Mouse (Mus musculus): ENCODE results near the gene Rap1gap2. TPM values are rescaled to one million over a fixed set of nuclear protein-coding genes. Genes with fewer than 3 reads are reported as not detected.

Rap1gap2 gene
- polyA plus RNA-seq, 1 experiment from 2014 or later, result 9.9 TPM

DNA sequence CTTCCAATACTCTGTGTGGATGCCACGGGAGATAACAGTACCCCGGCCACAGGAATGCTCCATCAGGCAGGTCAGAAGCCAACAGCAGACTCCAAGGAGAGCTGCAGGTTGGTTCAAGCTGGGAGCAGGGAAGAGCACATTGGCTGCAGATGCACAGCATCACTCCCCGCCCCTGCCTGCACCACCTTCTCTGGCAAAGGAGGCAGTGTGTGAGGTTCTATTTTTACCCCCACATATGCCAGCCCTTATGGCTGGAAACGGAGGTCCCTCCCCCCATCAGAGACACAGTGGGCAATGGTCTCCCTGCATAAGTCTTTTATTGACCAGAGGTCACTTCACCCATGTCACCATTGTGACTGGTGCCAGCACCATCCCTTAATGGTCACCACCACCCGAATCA lies 42.3 kb downstream of the Rap1gap2 start:
- H3K9ac ChIP-seq (replicated peaks; ENCODE audit: low read depth, low read length), result no peak overlapping the region
- 88% methylated on average over 5 of the region's 5 CpGs for WGBS
- H3K27me3 ChIP-seq (ENCODE audit: control insufficient read depth, insufficient read depth, low read length), result no peaks in the 10 kb centered on the region
- no peak for ATAC-seq (ENCODE audit: low read depth)
- H3K27ac ChIP-seq (ENCODE audit: low read depth, low read length), result no peak overlapping the region
- no peak overlapping the region for H3K4me3 ChIP-seq (ENCODE audit: low read depth, low read length)
- no peaks in the 10 kb centered on the region for H3K36me3 ChIP-seq (ENCODE audit: control insufficient read depth, insufficient read depth, low read length)
- no peaks in the 10 kb centered on the region for H3K4me1 ChIP-seq (ENCODE audit: control insufficient read depth, insufficient read depth, low read length)
- H3K9me3 ChIP-seq (ENCODE audit: control insufficient read depth, low read length), result no peaks in the 10 kb centered on the region
- H3K4me2 ChIP-seq (ENCODE audit: low read depth, low read length), result no peak overlapping the region

DNA sequence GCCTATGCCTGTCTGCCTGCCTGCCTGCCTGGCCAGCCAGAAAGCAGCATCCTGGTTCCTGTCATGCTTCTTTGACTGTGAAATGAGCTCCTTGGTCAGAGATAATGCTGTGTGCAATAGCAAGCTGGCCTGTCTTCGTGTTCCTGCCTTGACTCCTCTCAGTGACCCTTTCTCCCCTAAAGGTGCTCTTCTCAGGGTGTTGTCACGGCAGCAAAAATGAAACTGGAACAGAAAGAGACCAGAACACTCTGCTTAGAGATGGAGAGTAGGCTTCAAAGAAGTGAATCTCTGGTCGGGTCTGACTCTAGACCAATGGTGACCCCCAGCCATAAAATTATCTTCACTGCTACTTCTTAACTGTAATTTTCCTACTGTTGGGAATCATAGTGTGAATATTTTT lies 42.7 kb downstream of the Rap1gap2 start:
- H3K9me3 ChIP-seq (ENCODE audit: control insufficient read depth, low read length), result no peaks in the 10 kb centered on the region
- no peaks in the 10 kb centered on the region for H3K36me3 ChIP-seq (ENCODE audit: control insufficient read depth, insufficient read depth, low read length)
- no peaks in the 10 kb centered on the region for H3K27me3 ChIP-seq (ENCODE audit: control insufficient read depth, insufficient read depth, low read length)
- 69% methylated on average over 3 of the region's 3 CpGs for WGBS
- no peak overlapping the region for H3K4me3 ChIP-seq (ENCODE audit: low read depth, low read length)
- H3K4me1 ChIP-seq (ENCODE audit: control insufficient read depth, insufficient read depth, low read length), result no peaks in the 10 kb centered on the region
- no peak for ATAC-seq (ENCODE audit: low read depth)
- H3K27ac ChIP-seq (ENCODE audit: low read depth, low read length), result no peak overlapping the region
- no peak overlapping the region for H3K4me2 ChIP-seq (ENCODE audit: low read depth, low read length)
- H3K9ac ChIP-seq (replicated peaks; ENCODE audit: low read depth, low read length), result no peak overlapping the region

- H3K27ac ChIP-seq (ENCODE audit: low read depth, low read length), result no peak overlapping the region
- no peaks in the 10 kb centered on the region for H3K4me1 ChIP-seq (ENCODE audit: control insufficient read depth, insufficient read depth, low read length)
- H3K27me3 ChIP-seq (ENCODE audit: control insufficient read depth, insufficient read depth, low read length), result no peaks in the 10 kb centered on the region
- no peak overlapping the region for H3K4me2 ChIP-seq (ENCODE audit: low read depth, low read length)
- no peak for ATAC-seq (ENCODE audit: low read depth)
- H3K9ac ChIP-seq (replicated peaks; ENCODE audit: low read depth, low read length), result no peak overlapping the region
- H3K36me3 ChIP-seq (ENCODE audit: control insufficient read depth, insufficient read depth, low read length), result no peaks in the 10 kb centered on the region
- H3K9me3 ChIP-seq (ENCODE audit: control insufficient read depth, low read length), result no peaks in the 10 kb centered on the region
- no peak overlapping the region for H3K4me3 ChIP-seq (ENCODE audit: low read depth, low read length)
- 84% methylated on average over 4 of the region's 4 CpGs for WGBS
Measured at GRCm38 (mm10) chr11:74566326-74566874, 44.3 kb downstream of the Rap1gap2 start.

DNA sequence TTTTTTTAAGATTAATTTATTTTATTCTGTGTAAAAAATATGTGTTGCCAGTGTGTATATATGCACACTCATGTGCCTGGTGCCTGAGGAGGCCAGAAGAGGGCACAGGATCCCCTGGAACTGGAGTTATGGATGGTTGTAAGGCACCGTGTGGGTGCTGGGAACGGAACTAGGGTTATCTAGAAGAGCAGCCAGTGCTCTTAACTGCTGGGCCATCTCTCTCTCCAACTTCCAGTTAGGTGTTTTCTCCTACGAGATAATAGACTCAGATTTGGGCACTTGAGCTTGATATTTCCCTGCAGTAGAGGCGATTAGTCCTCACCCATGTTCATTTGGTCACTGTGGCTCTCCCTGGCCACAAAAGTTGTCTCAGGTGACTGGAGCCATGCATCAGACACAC lies 49.3 kb downstream of the Rap1gap2 start:
- 91% methylated on average over 4 of the region's 4 CpGs for WGBS
- Histone ChIP-seq H3K27ac (ENCODE audit: low read depth, low read length) (no peak overlapping the region), H3K36me3 (ENCODE audit: control insufficient read depth, insufficient read depth, low read length) (no peaks in the 10 kb centered on the region), H3K4me3 (ENCODE audit: low read depth, low read length) (no peak overlapping the region), H3K9ac (replicated peaks; ENCODE audit: low read depth, low read length) (no peak overlapping the region), H3K4me2 (ENCODE audit: low read depth, low read length) (no peak overlapping the region), H3K27me3 (ENCODE audit: control insufficient read depth, insufficient read depth, low read length) (no peaks in the 10 kb centered on the region), H3K9me3 (ENCODE audit: control insufficient read depth, low read length) (no peaks in the 10 kb centered on the region), H3K4me1 (ENCODE audit: control insufficient read depth, insufficient read depth, low read length) (no peaks in the 10 kb centered on the region)
- ATAC-seq (ENCODE audit: low read depth), result no peak

DNA sequence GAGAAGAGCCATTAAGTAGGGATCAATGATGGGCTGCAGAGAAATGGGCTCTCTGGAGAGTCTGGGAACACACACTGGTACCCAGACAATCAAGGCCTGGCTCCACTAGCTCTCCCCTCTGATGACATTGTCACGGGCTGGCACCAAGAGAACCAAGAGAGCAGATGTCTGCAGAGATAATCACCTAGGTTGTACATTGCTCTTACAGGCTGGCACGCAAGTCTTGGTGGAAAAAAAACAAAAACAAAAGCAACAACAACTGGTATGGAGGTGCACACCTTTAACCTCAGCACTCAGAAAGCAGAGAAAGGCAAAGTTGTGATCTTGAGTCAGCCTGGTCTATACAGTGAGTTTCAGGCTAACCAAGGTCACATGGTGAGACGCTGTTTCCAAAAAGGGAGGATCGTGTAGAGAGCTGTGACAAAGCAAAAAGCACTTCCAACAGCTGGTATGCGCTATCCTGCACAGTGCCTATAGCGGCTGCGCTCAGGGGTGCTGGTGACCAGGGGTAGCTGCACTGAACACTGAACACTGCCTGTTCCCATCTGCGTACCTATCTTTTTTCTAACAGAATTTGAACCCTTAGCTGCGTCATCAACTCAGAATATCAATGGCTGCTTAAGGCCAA lies 50.0 kb downstream of the Rap1gap2 start:
- Histone ChIP-seq H3K9me3 (ENCODE audit: control insufficient read depth, low read length) (no peaks in the 10 kb centered on the region), H3K27ac (ENCODE audit: low read depth, low read length) (no peak overlapping the region), H3K27me3 (ENCODE audit: control insufficient read depth, insufficient read depth, low read length) (no peaks in the 10 kb centered on the region), H3K4me3 (ENCODE audit: low read depth, low read length) (no peak overlapping the region), H3K36me3 (ENCODE audit: control insufficient read depth, insufficient read depth, low read length) (no peaks in the 10 kb centered on the region), H3K4me1 (ENCODE audit: control insufficient read depth, insufficient read depth, low read length) (0 out of 2 replicates have a peak, but pooled peaks cover 2% of the 10 kb centered on the region), H3K4me2 (ENCODE audit: low read depth, low read length) (no peak overlapping the region), H3K9ac (replicated peaks; ENCODE audit: low read depth, low read length) (no peak overlapping the region)
- no peak for ATAC-seq (ENCODE audit: low read depth)
- WGBS, result 89% methylated on average over 9 of the region's 9 CpGs

GRCm38 (mm10) chr11:74559793-74560433 lies 50.8 kb downstream of the Rap1gap2 start:
- Histone ChIP-seq H3K4me1 (ENCODE audit: control insufficient read depth, insufficient read depth, low read length) (peaks cover 5% of the 10 kb centered on the region; the same call in 1 of the 2 replicates), H3K4me3 (ENCODE audit: low read depth, low read length) (no peak overlapping the region), H3K27me3 (ENCODE audit: control insufficient read depth, insufficient read depth, low read length) (no peaks in the 10 kb centered on the region), H3K4me2 (ENCODE audit: low read depth, low read length) (no peak overlapping the region), H3K36me3 (ENCODE audit: control insufficient read depth, insufficient read depth, low read length) (no peaks in the 10 kb centered on the region), H3K27ac (ENCODE audit: low read depth, low read length) (no peak overlapping the region), H3K9ac (replicated peaks; ENCODE audit: low read depth, low read length) (no peak overlapping the region), H3K9me3 (ENCODE audit: control insufficient read depth, low read length) (no peaks in the 10 kb centered on the region)
- no peak for ATAC-seq (ENCODE audit: low read depth)
- WGBS, result 73% methylated on average over 5 of the region's 5 CpGs

DNA sequence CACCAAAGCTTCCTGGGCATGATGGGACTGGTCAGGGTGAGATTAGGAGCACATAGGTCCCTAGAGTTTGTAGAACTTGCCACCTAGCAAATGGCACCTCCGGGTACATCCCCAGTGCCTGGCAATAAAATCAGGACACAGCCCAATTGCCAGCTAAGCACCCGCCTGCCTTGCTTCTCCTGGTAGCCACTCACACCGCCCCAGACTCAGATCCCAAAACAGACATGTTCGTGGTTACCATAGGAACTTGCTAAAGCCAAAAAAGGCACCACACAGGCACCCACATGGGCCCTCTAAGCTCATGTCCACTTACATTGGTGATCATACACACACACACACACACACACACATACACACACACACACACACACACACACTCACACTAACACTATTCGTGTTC lies 51.8 kb downstream of the Rap1gap2 start:
- no peak for ATAC-seq (ENCODE audit: low read depth)

DNA sequence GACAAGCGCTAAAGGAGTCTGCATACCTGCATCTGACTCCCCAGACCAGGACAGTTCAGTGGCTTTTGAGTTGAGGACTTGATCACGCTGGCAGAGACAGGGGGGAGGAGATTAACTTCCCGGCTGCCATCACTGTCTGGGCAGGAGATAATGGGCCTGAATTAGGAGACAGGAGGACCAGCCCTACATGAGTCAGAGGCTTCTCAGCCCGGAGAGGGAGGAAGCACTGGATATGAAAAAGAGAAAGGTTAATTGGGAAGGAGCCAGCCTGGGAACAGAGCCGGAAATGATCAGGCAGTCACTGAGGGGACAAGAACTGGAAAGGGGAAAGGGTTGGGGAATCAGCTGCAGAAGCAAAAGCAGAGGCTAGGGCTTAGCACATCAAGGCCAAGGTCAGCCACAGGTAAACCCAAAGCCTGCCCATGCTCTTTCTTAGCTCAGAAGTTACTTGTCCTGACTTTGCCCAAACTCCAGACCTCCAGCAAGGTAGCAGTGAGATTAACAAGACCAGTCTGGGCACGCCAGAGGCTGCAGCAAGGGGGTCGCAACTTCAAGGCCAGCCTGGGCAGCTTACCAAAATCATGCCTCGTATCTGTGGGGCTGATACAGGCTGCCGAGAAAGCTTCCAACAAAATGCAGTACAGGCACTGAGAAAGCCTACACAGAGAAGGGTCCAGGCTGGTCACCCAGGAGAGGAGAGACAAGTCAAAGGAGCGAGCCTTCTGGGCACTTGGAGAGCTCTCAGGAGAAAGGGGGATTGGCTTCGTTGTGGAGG lies 53.1 kb downstream of the Rap1gap2 start:
- WGBS, result 72% methylated on average over 11 of the region's 11 CpGs
- no peaks in the 10 kb centered on the region for H3K27me3 ChIP-seq (ENCODE audit: control insufficient read depth, insufficient read depth, low read length)

More for the DNA sequence above, 51.8 kb downstream of the Rap1gap2 start:
- no peak overlapping the region for H3K4me2 ChIP-seq (ENCODE audit: low read depth, low read length)
- H3K27me3 ChIP-seq (ENCODE audit: control insufficient read depth, insufficient read depth, low read length), result no peaks in the 10 kb centered on the region
- no peaks in the 10 kb centered on the region for H3K36me3 ChIP-seq (ENCODE audit: control insufficient read depth, insufficient read depth, low read length)
- no peak overlapping the region for H3K9ac ChIP-seq (replicated peaks; ENCODE audit: low read depth, low read length)
- H3K4me3 ChIP-seq (ENCODE audit: low read depth, low read length), result no peak overlapping the region
- no peaks in the 10 kb centered on the region for H3K9me3 ChIP-seq (ENCODE audit: control insufficient read depth, low read length)
- no peak overlapping the region for H3K27ac ChIP-seq (ENCODE audit: low read depth, low read length)
- H3K4me1 ChIP-seq (ENCODE audit: control insufficient read depth, insufficient read depth, low read length), result peaks cover 6% of the 10 kb centered on the region; the same call in 1 of the 2 replicates
- WGBS, result 88% methylated on average over 5 of the region's 5 CpGs

More for the DNA sequence above, 53.1 kb downstream of the Rap1gap2 start:
- Histone ChIP-seq H3K4me1 (ENCODE audit: control insufficient read depth, insufficient read depth, low read length) (peaks cover 6% of the 10 kb centered on the region; the same call in 1 of the 2 replicates), H3K4me3 (ENCODE audit: low read depth, low read length) (no peak overlapping the region), H3K4me2 (ENCODE audit: low read depth, low read length) (no peak overlapping the region), H3K27ac (ENCODE audit: low read depth, low read length) (no peak overlapping the region), H3K9me3 (ENCODE audit: control insufficient read depth, low read length) (no peaks in the 10 kb centered on the region), H3K36me3 (ENCODE audit: control insufficient read depth, insufficient read depth, low read length) (no peaks in the 10 kb centered on the region), H3K9ac (replicated peaks; ENCODE audit: low read depth, low read length) (no peak overlapping the region)
- no peak for ATAC-seq (ENCODE audit: low read depth)
